Mouse (Mus musculus) kidney, embryonic 15.5 days (tissue): ENCODE measurements around the gene 9130213A22Rik. TPM values are rescaled to one million over a fixed set of nuclear protein-coding genes. Genes with fewer than 3 reads are reported as not detected.

Experiments used
- ATAC-seq: fragments of 200-750 bp; cut with Nextera tagmentation; replicated peaks from 2 replicates; pipeline ENCODE4 v1.8.0; 2017; ENCODE audit warnings: moderate TSS enrichment; ENCODE audit not compliant: low FRiP score
- H3K27ac ChIP-seq: fragments of 300-500 bp; sonication (generic); 2 replicates; pipeline ENCODE4 v1.5.1; 2015; ENCODE audit warnings: mild to moderate bottlenecking, inconsistent platforms
- H3K27me3 ChIP-seq: fragments of 300-500 bp; sonication (generic); 2 replicates; pipeline ENCODE4 v1.6.1; 2015; ENCODE audit warnings: inconsistent platforms
- H3K36me3 ChIP-seq: fragments of 300-500 bp; sonication (generic); 2 replicates; pipeline ENCODE4 v1.6.1; 2015; ENCODE audit warnings: inconsistent platforms
- H3K4me1 ChIP-seq: fragments of 300-500 bp; sonication (generic); 2 replicates; pipeline ENCODE4 v1.6.1; 2015; ENCODE audit warnings: inconsistent platforms
- H3K4me2 ChIP-seq: fragments of 300-500 bp; sonication (generic); 2 replicates; pipeline ENCODE4 v1.6.1; 2015; ENCODE audit warnings: moderate library complexity, mild to moderate bottlenecking, inconsistent platforms
- H3K4me3 ChIP-seq: fragments of 300-500 bp; sonication (generic); replicated peaks from 2 replicates; pipeline ENCODE4 v1.5.1; 2015; ENCODE audit warnings: mild to moderate bottlenecking, inconsistent platforms
- H3K9ac ChIP-seq: fragments of 300-500 bp; sonication (generic); 2 replicates; pipeline ENCODE4 v1.6.1; 2015; ENCODE audit warnings: mild to moderate bottlenecking, inconsistent platforms
- H3K9me3 ChIP-seq: fragments of 300-500 bp; sonication (generic); replicated peaks from 2 replicates; pipeline ENCODE4 v1.6.1; 2016; ENCODE audit warnings: inconsistent platforms
- WGBS: fragments of 180-500 bp; shearing (Covaris S2); methylation state at CpG from one replicate; pipeline ENCODE4 v1.1.7; 2015; ENCODE audit warnings: mixed read lengths; 5-methylcytosine and 5-hydroxymethylcytosine counted together
- polyA plus RNA-seq: library from polyadenylated mRNA; unstranded; fragments of >200 nt; fragmentation: Nextera tagmentation; extraction: Ambion mirVana; gene quantifications from 2 replicates; pipeline ENCODE4 v1.2.1, GENCODE M21; 2015

Gene 9130213A22Rik
- polyA plus RNA-seq, 1 experiment from 2014 or later: 0.51 TPM

DNA sequence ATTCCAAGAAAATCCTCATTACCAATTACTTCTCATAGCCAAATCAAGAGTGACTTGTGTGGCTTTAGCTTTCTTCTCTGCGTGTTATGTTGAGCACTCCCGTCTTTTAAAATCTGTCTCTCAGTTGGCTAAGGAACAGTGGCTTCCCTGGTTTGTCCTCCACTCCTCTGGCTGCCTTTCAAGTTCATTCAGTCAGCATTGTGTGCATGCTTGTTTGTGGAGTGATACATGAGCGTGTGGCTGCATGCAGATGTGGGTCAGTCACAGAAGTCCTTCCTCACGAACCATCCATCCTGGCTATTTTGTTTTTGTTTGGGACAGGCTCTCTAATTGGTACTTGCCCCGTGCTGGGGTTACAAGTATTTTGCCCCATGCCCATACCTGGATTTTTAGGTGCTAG, 45.8 kb downstream of the 9130213A22Rik start:
- Histone ChIP-seq H3K27ac (no peak overlapping the region), H3K9me3 (no peaks in the 10 kb centered on the region), H3K27me3 (no peaks in the 10 kb centered on the region), H3K36me3 (no peaks in the 10 kb centered on the region), H3K4me1 (peaks cover 25% of the 10 kb centered on the region), H3K4me2 (no peak overlapping the region), H3K9ac (no peak overlapping the region), H3K4me3 (no peak overlapping the region)
- WGBS: 69% methylated on average over 5 of the region's 5 CpGs
- no peak for ATAC-seq

DNA sequence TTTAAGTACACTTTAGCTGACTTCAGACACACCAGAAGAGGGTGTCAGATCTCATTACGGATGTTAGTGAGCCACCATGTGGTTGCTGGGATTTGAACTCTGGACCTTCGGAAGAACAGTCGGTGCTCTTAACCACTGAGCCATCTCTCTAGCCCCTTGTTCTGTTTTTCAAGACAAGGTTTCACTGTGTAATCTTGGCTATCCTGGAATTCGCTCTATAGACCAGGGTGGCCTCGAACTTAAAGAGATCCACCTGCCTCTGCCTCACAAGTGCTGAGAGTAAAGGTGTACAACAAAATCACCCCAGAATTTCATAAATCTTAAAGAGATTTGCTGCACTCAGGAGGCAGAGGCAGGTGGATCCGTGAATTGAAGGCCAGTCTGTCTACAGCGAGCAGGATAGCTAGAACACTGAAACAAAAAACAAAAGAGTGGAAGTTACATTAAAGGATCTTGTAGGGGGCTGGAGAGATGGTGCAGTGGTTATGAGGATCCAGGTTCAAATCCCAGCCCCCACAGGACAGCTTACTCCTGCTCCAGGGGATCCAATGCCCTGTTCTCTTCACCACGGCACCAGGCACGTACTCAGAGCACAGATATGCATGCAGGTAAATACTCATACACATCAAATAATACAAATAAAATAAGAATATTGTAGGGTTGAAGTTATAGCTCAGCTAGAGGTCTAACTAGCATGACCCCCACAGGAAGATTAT, 46.5 kb downstream of the 9130213A22Rik start:
- no peak for ATAC-seq
- Histone ChIP-seq H3K4me3 (no peak overlapping the region), H3K36me3 (no peaks in the 10 kb centered on the region), H3K4me2 (no peak overlapping the region), H3K4me1 (peaks cover 32% of the 10 kb centered on the region), H3K9me3 (no peaks in the 10 kb centered on the region), H3K27me3 (no peaks in the 10 kb centered on the region), H3K27ac (no peak overlapping the region), H3K9ac (no peak overlapping the region)
- WGBS: 53% methylated on average over 9 of the region's 9 CpGs

DNA sequence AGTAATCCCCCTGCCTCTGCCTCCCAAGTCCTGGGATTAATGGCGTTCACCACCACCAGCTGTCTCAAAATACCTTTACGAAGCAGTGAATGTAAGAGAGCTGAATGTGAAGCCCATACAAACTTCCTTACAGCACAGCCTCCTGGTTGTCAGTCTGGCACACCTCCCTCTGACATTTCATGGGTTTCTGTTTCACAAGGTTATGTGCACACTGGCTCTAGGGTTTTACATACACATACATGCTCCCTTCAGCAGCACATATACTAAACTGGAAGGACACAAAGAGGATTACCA, 47.7 kb downstream of the 9130213A22Rik start:
- Histone ChIP-seq H3K9me3 (no peaks in the 10 kb centered on the region), H3K9ac (no peak overlapping the region), H3K36me3 (no peaks in the 10 kb centered on the region), H3K4me3 (no peak overlapping the region), H3K27ac (peak overlapping the region; percentile 95), H3K27me3 (no peaks in the 10 kb centered on the region), H3K4me2 (no peak overlapping the region), H3K4me1 (peaks cover 39% of the 10 kb centered on the region)
- 59% methylated on average over 2 of the region's 2 CpGs for WGBS
- no peak for ATAC-seq

DNA sequence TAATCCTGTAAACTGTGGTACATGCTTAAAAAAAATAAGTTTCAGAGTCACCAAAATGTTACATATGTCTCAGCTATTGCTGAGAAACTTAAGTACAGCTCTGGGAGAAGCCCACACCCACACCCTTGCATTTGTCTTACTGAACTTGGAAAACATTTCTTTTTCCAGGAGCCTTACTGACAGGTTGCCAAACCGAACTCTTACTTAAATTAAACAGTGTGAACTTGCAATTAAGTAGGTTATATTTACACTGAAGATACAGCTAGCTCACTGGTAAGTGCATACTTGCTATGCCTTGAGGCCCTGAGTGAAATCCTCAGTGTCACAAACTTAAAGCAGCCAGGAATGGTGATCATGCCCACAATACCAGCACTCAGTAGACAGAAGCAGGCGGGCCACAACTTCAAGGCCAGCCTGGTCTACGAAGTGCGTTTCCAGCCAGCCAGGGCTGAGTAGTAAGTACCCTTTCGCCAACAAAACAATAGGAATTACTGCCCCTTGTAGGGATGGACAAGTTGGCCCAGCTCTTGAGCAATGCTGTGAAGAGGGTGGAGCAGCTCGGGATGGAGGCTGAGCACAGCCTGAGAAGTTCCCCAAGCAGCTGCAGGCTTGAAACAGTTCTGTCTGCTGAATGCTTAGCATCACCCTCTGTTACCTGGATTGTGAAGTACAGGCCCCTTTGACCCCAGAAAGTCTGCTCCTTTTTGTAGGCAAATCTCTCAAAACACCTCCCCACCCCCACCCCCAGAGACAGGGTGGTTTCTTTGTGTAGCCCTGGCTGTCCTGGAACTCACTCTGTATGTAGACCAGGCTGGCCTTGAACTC, 48.2 kb downstream of the 9130213A22Rik start:
- Histone ChIP-seq H3K36me3 (no peaks in the 10 kb centered on the region), H3K9me3 (no peaks in the 10 kb centered on the region), H3K27me3 (no peaks in the 10 kb centered on the region), H3K9ac (no peak overlapping the region), H3K4me1 (peaks cover 40% of the 10 kb centered on the region), H3K27ac (peak overlapping the region; percentile 95), H3K4me2 (peak overlapping the region; percentile 82), H3K4me3 (no peak overlapping the region)
- ATAC-seq: no peak
- WGBS: 35% methylated on average over 6 of the region's 6 CpGs

- peak; percentile 73 for ATAC-seq
- peak overlapping the region; percentile 95 for H3K27ac ChIP-seq
- H3K4me3 ChIP-seq: peak overlapping the region; percentile 39
- H3K4me2 ChIP-seq: peak overlapping the region; percentile 82
- H3K36me3 ChIP-seq: no peaks in the 10 kb centered on the region
- under 1% methylated on average over 14 of the region's 14 CpGs for WGBS
- peak overlapping the region; percentile 42 for H3K9ac ChIP-seq
- peaks cover 33% of the 10 kb centered on the region for H3K4me1 ChIP-seq
- H3K9me3 ChIP-seq: no peaks in the 10 kb centered on the region
- H3K27me3 ChIP-seq: no peaks in the 10 kb centered on the region
These were observed 49.1 kb downstream of the 9130213A22Rik start for GRCm38 (mm10) chr11:69073065-69073888.

- Histone ChIP-seq H3K27me3 (no peaks in the 10 kb centered on the region), H3K27ac (peak overlapping the region; percentile 95), H3K36me3 (no peaks in the 10 kb centered on the region), H3K9me3 (no peaks in the 10 kb centered on the region), H3K4me1 (peaks cover 33% of the 10 kb centered on the region), H3K9ac (peak overlapping the region; percentile 42), H3K4me3 (peak overlapping the region; percentile 39), H3K4me2 (peak overlapping the region; percentile 82)
- WGBS: 10% methylated on average over 8 of the region's 9 CpGs
- ATAC-seq: no peak
These were observed 49.7 kb downstream of the 9130213A22Rik start for GRCm38 (mm10) chr11:69072666-69073064.

- no peaks in the 10 kb centered on the region for H3K27me3 ChIP-seq
- peak overlapping the region; percentile 39; the same call in 1 of the 2 replicates for H3K4me3 ChIP-seq
- H3K4me2 ChIP-seq: peak overlapping the region; percentile 82
- ATAC-seq: no peak
- H3K9me3 ChIP-seq: no peaks in the 10 kb centered on the region
- 87% methylated on average over 11 of the region's 11 CpGs for WGBS
- H3K4me1 ChIP-seq: peaks cover 37% of the 10 kb centered on the region
- peak overlapping the region; percentile 42; the same call in 1 of the 2 replicates for H3K9ac ChIP-seq
- H3K27ac ChIP-seq: peak overlapping the region; percentile 95
- H3K36me3 ChIP-seq: no peaks in the 10 kb centered on the region
These were observed 50.2 kb downstream of the 9130213A22Rik start for GRCm38 (mm10) chr11:69072234-69072633.

DNA sequence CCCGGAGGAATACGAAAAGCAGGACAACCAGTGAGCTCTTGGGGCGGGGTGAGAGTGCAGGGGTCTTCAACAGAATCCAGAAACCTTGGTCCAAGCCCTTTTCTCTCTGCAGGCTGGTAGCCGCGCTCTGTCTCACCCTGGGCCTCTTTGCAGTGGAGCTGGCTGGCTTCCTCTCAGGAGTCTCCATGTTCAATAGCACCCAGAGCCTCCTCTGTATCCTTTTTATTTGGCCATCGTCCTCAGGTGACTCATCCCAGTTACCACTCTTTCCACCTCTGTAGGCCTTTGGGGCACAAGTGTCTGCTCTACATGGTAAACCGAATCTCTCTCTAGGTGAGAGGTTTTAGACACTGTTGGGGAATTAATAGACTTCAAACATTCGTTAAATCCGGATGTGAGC, 51.1 kb downstream of the 9130213A22Rik start:
- Histone ChIP-seq H3K27ac (peak overlapping the region; percentile 96), H3K9me3 (no peaks in the 10 kb centered on the region), H3K27me3 (no peaks in the 10 kb centered on the region), H3K9ac (peak overlapping the region; percentile 67), H3K4me2 (peak overlapping the region; percentile 82), H3K4me3 (peak overlapping the region; percentile 60), H3K36me3 (no peaks in the 10 kb centered on the region), H3K4me1 (peaks cover 45% of the 10 kb centered on the region)
- ATAC-seq: no peak
- WGBS: 24% methylated on average over 9 of the region's 9 CpGs

DNA sequence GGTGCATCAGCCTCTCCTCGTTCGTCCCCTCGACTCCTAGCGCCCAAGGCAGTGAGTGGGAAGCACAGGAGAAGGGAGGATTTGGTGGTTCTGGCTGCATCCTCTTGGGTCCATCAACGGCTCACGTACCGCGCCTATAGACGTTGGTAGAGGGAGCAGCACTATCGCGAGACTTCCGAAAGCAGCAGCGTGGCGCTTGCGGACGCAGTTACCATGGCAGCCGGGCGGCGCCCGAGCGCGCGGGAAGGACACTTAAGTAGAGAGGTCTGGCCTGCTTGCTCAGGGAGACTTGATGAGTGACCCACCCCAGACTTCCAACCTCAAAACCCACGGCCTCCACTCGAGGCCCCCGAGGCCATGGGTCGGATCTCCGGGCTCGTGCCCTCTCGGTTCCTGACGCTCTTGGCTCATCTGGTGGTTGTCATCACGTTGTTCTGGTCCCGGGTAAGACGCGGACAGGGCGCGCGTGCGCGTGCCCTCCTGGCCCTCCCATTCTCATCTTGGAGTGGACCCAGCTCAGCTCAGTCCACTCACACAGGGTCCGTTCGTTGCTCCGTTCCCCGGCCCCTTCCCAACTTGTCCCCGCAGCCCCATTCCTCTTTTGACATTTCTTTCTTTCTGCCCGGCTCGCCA, 51.7 kb downstream of the 9130213A22Rik start, which contains the start of gene Tmem107:
Gene Tmem107, plus strand, starts transcription at position 217 of the 633 bp plus-strand sequence.
- H3K4me1 ChIP-seq: peaks cover 51% of the 10 kb centered on the region
- peak within 1 kb of the TSS; percentile 67 for H3K9ac ChIP-seq
- peak; percentile 88 for ATAC-seq
- H3K27me3 ChIP-seq: no peaks in the 10 kb centered on the region
- peak within 1 kb of the TSS; percentile 60 for H3K4me3 ChIP-seq
- no peaks in the 10 kb centered on the region for H3K9me3 ChIP-seq
- H3K4me2 ChIP-seq: peak within 1 kb of the TSS; percentile 82
- no peaks in the 10 kb centered on the region for H3K36me3 ChIP-seq
- under 1% methylated on average over 47 of the region's 47 CpGs for WGBS
- peak within 1 kb of the TSS; percentile 96 for H3K27ac ChIP-seq

GRCm38 (mm10) chr11:69070093-69070492, 52.3 kb downstream of the 9130213A22Rik start:
- no peaks in the 10 kb centered on the region for H3K9me3 ChIP-seq
- H3K4me1 ChIP-seq: peaks cover 53% of the 10 kb centered on the region
- H3K36me3 ChIP-seq: no peaks in the 10 kb centered on the region
- H3K4me3 ChIP-seq: peak overlapping the region; percentile 60
- WGBS: under 1% methylated on average over 13 of the region's 13 CpGs
- H3K4me2 ChIP-seq: peak overlapping the region; percentile 82
- H3K27ac ChIP-seq: peak overlapping the region; percentile 96
- H3K27me3 ChIP-seq: no peaks in the 10 kb centered on the region
- 0 out of 2 replicates have a peak, but pooled peaks have one; percentile 7 for ATAC-seq
- H3K9ac ChIP-seq: peak overlapping the region; percentile 67
